Mouse (Mus musculus) embryo, embryonic 11 days (tissue): Measurements from ENCODE around the gene Qrich2.
"Not testable (repeated sequence)": the region's sequence is repeated elsewhere in the genome, so short reads cannot be mapped to it uniquely, and the experiment has no call there.

Experiments used
- DNase-seq: peaks from one replicate; pipeline ENCODE4 v3.0.0-alpha.2; 2015

The Qrich2 gene

GRCm38 (mm10) chr11:116428872-116429859 lies 36.9 kb downstream of the Qrich2 start:
- no peak for DNase-seq

GRCm38 (mm10) chr11:116426852-116427575 lies 39.0 kb downstream of the Qrich2 start:
- DNase-seq = no peak

DNA sequence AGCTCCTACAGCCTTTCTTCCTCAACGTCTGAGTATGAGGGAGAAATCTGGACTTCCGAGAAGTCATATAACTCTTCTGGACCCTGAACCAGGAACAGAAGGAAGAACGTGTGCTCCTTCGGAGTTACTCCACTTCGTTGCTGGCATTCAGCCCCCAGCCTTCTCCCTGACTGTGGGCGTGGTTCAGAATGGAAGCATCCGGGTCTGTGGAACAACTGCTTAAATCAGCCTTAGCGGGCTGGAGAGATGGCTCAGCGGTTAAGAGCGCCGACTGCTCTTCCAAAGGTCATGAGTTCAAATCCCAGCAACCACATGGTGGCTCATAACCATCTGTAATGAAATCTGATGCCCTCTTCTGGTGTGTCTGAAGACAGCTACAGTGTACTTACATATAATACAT lies 39.7 kb downstream of the Qrich2 start:
- not testable (repeated sequence) for DNase-seq

GRCm38 (mm10) chr11:116424621-116425407 lies 41.2 kb downstream of the Qrich2 start:
- no peak for DNase-seq

DNA sequence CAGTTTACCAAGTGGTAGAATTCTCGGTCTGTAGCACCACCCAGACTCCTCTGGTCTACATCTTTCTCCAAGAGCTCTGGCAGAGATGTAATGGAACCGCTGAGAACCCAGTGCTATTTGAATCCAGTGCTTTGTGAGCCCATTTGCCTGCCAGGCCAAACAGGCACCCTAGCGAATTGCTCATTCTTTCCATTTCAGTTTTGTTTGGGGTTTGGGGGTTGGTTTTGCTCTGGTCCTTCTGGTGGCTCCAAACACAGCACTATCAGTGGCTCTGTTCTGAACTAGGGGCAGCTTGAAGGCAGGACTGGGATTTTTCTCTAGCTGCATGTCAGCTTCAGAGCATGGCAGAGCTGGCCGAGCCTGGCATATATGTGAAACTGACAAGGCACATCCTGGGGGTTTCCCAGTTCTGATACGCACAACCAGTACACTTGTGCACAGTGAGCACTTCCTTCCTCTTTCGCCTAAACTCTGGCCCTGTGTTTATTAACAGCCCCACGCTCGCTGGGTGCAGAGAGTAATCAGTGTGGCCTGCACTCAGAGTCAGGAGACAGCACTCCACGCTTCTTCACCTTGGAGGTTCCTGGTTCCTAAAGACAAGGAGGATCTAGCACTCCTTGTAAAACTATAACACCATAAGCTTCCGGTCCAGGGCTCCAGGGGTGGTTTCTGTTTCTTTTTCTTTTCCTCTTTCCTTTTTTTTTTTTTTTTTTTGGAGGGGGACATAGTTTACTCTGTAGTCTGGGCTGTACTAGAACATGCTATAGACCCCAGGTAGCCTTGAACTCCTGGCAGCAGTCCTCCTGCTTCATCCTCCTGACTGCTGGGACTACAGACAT lies 42.0 kb downstream of the Qrich2 start:
- no peak for DNase-seq

DNA sequence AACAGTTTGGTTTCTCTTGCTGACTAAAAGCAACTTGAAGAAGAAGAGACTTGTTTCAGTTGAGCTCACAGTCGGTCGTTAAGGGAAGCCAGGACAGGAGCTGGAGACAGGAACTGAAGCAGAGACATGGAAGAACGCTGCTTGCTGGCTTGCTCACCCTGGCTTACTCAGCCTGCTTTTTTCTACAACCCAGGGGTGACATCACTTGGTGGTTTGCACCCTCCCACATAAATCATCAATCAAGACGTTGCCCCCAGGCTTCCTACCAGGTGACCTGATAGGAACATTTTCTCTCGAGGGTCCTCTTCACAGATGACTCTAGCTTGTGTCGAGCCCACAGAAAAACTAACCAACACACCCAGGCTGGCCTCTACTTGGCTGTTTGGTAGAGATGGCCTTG lies 42.8 kb downstream of the Qrich2 start:
- DNase-seq = no peak

DNA sequence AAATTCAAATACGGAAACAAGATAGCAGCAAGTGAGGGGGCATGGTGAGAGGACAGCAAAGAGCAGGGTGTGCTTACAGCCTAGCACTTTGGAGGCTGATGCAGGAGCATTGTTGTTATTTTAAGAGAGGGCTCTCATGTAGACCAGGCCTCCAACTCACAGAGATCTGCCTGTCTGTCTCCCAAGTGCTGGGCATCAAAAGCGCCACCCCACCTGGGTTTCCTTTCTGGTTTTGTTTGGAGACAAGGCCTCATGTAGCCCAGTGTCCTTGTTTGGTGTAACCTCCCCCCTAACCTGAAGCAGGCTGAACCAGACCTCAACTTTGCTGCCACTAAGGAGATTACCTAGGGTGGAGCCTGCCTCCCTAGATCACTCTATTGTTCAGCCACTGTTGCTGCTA lies 43.5 kb downstream of the Qrich2 start:
- no peak for DNase-seq

DNA sequence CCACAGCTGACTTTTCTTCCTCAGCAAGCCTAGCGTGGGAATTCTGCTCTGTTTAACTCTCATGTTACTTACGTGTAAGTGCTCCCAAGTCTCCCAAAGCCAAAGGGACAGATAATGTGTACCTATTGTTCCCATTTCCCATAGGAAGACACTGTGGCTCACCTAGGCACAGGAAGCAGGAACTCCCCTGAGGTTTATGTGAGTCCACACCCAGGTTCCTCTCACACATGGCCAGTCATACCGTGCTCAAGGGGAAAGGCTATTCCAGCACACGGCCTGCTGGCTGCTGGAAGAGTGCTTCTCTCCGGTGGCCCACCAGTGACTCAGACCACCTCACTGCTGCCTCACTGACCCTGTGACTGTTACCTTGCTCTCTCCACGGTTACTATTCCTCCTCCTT lies 44.9 kb downstream of the Qrich2 start:
- no peak for DNase-seq

GRCm38 (mm10) chr11:116418841-116419462 lies 47.1 kb downstream of the Qrich2 start:
- no peak for DNase-seq

DNA sequence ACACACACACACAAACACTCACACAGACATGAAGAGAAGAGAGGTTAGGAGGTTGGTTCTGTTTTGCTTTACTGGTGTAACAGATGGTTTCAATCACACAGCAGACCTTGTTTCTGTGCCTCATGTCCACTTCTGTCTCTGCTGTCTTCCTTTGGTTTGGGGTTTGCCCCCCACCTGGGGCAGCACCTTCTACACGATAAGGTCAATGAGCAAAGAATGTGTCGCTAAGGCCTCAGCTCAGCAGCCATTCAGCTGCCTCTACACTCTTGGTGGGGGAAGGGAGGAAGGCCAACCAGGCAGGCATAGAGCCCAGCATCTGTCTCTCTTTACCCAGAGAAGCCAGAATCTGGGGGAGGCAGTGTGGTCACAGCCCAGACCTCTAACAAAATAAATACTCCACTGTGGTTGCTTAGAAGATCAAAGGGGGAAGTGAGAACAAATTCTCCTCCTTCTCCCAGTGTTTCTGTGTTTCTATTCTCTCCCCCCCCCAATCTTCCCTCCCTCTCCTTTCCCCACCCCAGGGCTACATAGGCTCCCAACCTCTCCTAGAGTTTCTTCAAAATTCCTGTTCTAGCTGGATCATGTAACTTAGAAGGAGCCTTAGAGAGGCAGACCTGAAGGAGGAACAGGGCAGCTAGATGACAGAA lies 47.7 kb downstream of the Qrich2 start:
- peak; percentile 83 for DNase-seq

- DNase-seq = no peak
These were observed 49.0 kb downstream of the Qrich2 start for GRCm38 (mm10) chr11:116417054-116417453.

- DNase-seq = no peak
These were observed 49.7 kb downstream of the Qrich2 start for GRCm38 (mm10) chr11:116416196-116416943.

- no peak for DNase-seq
These were observed 52.4 kb downstream of the Qrich2 start for GRCm38 (mm10) chr11:116413631-116414022.

DNA sequence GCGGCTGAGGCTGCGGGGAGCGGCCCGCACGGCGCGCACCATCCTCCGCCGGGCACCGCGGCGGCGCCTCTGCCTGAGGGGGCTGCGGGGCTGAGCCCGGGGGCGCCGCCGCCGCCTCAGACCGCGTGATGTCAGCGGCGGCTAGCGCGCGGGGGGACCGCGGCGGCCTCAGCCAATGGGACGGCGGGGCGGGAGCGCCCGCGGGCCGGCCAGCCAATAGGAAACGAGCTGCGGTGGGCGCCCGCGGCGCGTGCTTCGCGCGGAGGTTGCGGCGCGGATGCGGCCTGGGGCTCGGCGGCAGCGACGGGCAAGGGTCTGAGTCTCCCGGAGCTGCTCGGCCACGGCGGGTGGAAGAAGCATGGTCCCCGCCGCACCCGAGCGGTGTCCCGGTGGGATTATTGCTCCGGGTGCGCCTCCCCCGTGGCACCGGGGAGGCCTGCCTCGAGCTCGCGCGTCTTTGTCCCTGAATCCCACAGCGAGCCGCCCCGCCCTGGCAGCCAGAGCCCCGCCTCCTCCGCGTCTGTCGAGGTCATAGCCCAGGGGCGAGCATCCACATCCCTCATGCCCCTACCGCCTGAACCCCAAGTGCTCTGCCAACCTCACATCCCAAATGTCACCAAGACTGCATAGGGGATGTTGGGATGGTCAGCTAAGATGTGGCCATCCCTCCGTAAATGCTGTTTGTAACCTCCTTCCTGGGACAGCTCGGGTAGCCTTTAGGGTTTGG lies 53.0 kb downstream of the Qrich2 start, which contains the start of gene Rnf157:
Gene Rnf157 (minus strand): TSS at position 129 of the 727 bp plus-strand sequence.
- peak; percentile 94 for DNase-seq

GRCm38 (mm10) chr11:116412028-116412827 lies 53.8 kb downstream of the Qrich2 start:
- DNase-seq = peak; percentile 59

GRCm38 (mm10) chr11:116411582-116411981 lies 54.5 kb downstream of the Qrich2 start:
- no peak for DNase-seq

- DNase-seq = not testable (repeated sequence)
These were observed 55.6 kb downstream of the Qrich2 start for GRCm38 (mm10) chr11:116410415-116410814.

GRCm38 (mm10) chr11:116409008-116409407 lies 57.0 kb downstream of the Qrich2 start:
- no peak for DNase-seq
